Mouse (Mus musculus): Measurements from ENCODE around the gene Lce1k. TPM values are rescaled to one million over a fixed set of nuclear protein-coding genes. Genes with fewer than 3 reads are reported as not detected.
"Not testable (repeated sequence)": the region's sequence is repeated elsewhere in the genome, so short reads cannot be mapped to it uniquely, and the experiment has no call there.

The Lce1k gene
- total RNA-seq (2017) = not detected in 2 replicates

DNA sequence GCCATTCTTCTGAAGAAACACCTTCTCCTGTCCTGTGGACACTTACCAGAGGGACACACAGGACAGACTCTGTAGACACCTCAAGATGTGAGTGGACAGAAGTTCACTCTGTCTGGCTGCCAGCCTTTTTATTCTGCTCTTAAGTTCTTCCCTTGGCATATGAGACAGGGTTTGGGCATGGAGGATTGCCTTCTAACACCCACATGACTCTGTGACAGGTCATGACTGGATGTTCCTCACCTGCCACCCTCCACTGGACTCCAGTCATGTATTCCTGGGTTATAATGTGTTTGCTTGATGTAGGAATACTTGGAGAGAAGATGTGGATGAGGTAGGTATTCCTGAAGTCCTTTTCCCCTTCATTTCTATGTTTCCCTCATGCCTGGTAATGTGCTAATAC, at the start of gene Lce1k:
Gene Lce1k (minus strand): TSS at position 101 of the 400 bp plus-strand sequence.
- ATAC-seq (replicated peaks in 1 of 2; ENCODE audit: insufficient read depth in 1 of 2, low FRiP score in 2 of 2, low TSS enrichment in 1 of 2, low read depth in 1 of 2, poor library complexity in 2 of 2, severe bottlenecking in 2 of 2) = no peak

DNA sequence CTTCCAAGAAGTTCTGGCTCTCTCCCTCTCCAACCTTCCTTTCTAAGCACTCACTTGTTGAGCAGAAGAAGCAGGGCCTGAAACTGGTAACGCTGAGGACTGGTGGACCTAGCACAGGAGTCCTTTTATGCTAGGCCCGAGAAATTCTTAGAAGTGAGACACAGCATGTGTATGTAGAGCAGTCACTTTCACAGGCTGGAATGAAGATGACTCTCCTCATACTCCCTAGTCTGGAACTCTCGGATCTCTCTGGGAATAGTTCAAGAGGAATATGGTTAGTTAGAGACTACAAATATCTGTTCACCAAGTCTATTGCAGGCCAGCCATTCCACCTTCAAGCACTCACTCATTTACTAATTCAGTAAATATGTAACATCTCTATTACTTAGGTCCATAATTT, 43.5 kb upstream of the Lce1k start, which contains the start of gene Lce1l:
Gene Lce1l (minus strand): TSS at position 101 of the 400 bp plus-strand sequence.
- no peak for ATAC-seq (replicated peaks in 1 of 2; ENCODE audit: insufficient read depth in 1 of 2, low FRiP score in 2 of 2, low TSS enrichment in 1 of 2, low read depth in 1 of 2, poor library complexity in 2 of 2, severe bottlenecking in 2 of 2)

DNA sequence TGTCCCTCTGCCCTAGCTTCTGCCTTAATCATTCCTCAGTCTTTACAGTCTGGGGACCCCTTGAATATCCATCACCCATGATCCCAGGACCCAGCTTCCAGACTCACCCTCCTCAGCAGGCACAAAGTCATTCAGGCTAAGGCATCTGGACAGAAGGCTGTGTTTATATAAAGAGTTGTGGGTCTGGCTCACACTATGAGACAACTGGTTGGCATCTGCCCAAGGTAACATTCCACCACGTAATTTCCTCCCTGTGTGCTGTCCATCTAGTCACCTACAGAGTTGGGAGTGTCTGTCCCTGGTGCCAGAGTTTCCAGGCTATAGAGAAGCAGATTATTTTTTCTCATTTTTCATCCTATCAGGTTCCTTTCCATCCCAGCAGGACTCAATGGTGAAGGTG, 19.4 kb upstream of the Lce1k start, which contains the start of gene Kprp:
Gene Kprp (minus strand): TSS at position 140 of the 400 bp plus-strand sequence.
- ATAC-seq (replicated peaks in 1 of 2; ENCODE audit: insufficient read depth in 1 of 2, low FRiP score in 2 of 2, low TSS enrichment in 1 of 2, low read depth in 1 of 2, poor library complexity in 2 of 2, severe bottlenecking in 2 of 2) = no peak

DNA sequence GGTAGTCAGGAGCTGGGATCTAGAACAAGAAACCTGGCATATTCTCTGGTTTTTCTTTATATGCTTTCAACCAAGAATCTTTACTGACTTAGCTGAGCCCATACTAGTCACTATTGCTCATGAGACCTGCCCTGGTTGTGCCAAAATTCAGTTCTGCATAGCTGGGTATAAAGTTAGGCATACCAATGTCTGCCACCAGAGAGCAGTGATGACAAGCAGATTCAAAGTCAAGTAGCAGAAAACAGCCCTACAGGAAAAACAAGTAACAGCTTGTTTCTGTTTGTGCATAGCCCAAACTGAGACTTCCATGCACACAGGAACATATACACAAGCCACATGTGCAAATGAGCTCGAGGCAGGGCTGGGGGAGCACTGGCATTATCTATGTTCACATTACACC, 18.1 kb upstream of the Lce1k start:
- no peak for ATAC-seq (replicated peaks in 1 of 2; ENCODE audit: insufficient read depth in 1 of 2, low FRiP score in 2 of 2, low TSS enrichment in 1 of 2, low read depth in 1 of 2, poor library complexity in 2 of 2, severe bottlenecking in 2 of 2)

DNA sequence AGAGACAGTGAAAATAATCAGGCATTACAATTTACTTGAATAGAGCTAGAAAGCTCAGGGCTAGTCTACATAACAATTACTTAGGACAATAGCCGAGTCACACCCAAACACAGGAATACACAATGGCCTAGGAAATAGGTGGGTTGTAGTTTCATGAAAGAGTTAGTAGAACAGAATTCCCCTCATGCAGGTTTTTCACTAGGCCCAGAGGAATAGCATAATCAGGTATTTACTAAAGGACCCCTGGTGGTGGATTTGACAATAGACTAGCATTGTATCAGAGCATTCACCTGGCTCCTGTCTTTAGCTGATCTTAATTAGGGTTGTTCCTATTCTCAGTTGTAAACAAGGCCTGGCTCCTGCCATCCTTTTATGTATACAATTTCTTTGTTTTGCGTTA, 8.3 kb upstream of the Lce1k start:
- ATAC-seq (replicated peaks in 1 of 2; ENCODE audit: insufficient read depth in 1 of 2, low FRiP score in 2 of 2, low TSS enrichment in 1 of 2, low read depth in 1 of 2, poor library complexity in 2 of 2, severe bottlenecking in 2 of 2) = not testable (repeated sequence)

DNA sequence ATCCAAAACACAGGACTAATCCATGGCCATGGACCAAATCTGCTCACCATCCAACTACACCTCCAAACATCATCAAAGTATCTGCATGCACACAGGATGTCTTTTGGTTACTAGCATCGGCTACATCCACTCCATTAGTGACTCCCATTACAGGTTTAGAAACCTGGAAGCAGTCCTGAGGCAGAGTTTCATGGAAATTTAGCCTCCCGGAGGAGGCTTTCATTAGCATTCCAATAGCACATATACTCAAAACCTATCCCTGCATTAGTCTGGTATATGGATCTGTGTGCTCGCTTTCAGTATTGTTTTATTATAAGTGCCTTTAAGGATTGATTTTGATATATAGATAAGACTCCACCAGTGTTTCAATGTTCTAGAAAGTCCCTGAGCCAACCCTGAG, 7.9 kb upstream of the Lce1k start:
- ATAC-seq (replicated peaks in 1 of 2; ENCODE audit: insufficient read depth in 1 of 2, low FRiP score in 2 of 2, low TSS enrichment in 1 of 2, low read depth in 1 of 2, poor library complexity in 2 of 2, severe bottlenecking in 2 of 2) = no peak

DNA sequence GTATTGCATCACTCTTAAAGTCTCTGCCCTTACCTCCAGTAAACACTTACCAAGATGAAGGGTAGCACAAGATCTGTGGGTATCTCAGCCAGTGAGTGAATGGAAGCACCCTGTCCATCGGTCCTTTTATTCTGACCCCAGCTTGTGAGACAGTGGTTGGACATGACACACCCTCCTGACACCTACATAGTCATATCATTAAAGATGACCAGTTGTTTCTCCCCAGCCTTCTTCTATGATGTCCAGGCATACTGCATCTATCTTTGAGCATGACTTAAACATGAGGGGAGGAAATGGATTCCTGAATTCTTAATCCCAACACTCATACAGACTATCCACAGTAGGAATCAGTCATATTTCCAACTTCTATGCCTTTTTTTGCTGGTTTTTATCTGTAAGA, 17.3 kb downstream of the Lce1k start, which contains the start of gene Lce1j:
Gene Lce1j (minus strand): TSS at position 101 of the 400 bp plus-strand sequence.
- ATAC-seq (replicated peaks in 1 of 2; ENCODE audit: insufficient read depth in 1 of 2, low FRiP score in 2 of 2, low TSS enrichment in 1 of 2, low read depth in 1 of 2, poor library complexity in 2 of 2, severe bottlenecking in 2 of 2) = no peak

DNA sequence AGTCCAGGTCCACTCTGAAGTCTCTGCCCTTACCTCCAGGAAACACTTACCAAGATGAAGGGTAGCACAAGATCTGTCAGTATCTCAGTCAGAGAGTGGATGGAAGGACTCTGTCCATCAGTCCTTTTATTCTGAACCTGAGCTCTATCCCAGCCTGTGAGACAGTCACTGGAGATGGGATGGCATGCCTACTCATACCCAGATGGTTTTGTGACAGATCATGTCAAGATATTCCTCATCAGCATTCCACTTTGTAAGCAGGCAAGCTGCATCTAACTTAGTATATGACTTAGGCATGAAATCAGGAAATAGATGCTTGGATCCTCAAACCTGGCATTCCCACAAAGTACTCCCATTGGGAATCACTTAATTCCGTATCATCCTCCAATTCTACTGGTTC, 28.9 kb downstream of the Lce1k start, which contains the start of gene Lce1i:
Gene Lce1i (minus strand): TSS at position 101 of the 400 bp plus-strand sequence.
- no peak for ATAC-seq (replicated peaks in 1 of 2; ENCODE audit: insufficient read depth in 1 of 2, low FRiP score in 2 of 2, low TSS enrichment in 1 of 2, low read depth in 1 of 2, poor library complexity in 2 of 2, severe bottlenecking in 2 of 2)

DNA sequence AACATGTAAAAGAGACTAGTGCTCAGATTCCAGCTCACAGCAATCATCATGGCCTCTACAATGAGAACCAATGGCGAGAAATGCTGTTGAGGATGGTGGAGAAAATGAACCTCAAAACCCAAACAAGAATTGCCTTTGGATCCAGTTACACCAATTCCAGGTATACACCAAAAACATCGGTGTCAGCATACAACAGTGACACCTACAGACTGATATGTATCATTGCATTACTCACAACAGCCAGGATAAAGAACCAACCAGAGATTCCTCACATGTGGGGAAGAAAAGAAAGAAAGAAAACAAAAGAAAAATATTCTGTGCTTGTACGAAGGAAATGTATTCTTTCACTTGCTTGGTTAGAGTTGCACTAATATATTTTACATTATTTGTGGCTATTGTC, 36.1 kb downstream of the Lce1k start:
- no peak for ATAC-seq (replicated peaks in 1 of 2; ENCODE audit: insufficient read depth in 1 of 2, low FRiP score in 2 of 2, low TSS enrichment in 1 of 2, low read depth in 1 of 2, poor library complexity in 2 of 2, severe bottlenecking in 2 of 2)

DNA sequence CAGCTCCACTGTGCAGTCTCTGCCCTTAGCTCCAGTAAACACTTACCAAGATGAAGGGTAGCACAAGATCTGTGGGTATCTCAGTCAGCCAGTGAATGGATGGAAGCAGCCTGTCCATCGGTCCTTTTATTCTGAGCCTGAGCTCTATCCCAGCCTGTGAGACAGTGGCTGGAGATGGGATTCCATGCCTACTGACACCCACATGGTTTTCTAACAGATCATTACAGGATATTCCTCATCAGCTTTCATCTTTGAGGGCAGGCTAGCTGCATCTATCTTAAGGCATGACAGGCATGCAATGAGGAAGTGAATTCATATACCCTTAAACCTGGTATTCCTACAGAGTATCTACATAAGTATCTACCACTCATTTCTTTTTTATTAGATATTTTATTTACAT, 42.7 kb downstream of the Lce1k start, which contains the start of gene Lce1h:
Gene Lce1h (minus strand): TSS at position 101 of the 400 bp plus-strand sequence.
- ATAC-seq (replicated peaks in 1 of 2; ENCODE audit: insufficient read depth in 1 of 2, low FRiP score in 2 of 2, low TSS enrichment in 1 of 2, low read depth in 1 of 2, poor library complexity in 2 of 2, severe bottlenecking in 2 of 2) = no peak

Other genes starting within 250 kb of the Lce1k start
- gene Ivl, start 234.2 kb downstream of the Lce1k start, total RNA-seq (2017) = not detected in 2 replicates
- not detected in 2 replicates for gene Smcp, start 218.9 kb downstream of the Lce1k start, total RNA-seq (2017)
- gene 2210017I01Rik, start 200.4 kb downstream of the Lce1k start, total RNA-seq (2017) = not detected in 2 replicates
- gene Lce6a, start 186.2 kb downstream of the Lce1k start, total RNA-seq (2017) = not detected in 2 replicates
- not detected in 2 replicates for gene Lce1a1, start 159.6 kb downstream of the Lce1k start, total RNA-seq (2017)
- gene Lce1b, start 151.0 kb downstream of the Lce1k start, total RNA-seq (2017) = not detected in 2 replicates
- gene Lce1a2, start 137.6 kb downstream of the Lce1k start, total RNA-seq (2017) = not detected in 2 replicates
- gene Lce1c, start 128.6 kb downstream of the Lce1k start, total RNA-seq (2017) = not detected in 2 replicates
- not detected in 2 replicates for gene Lce1d, start 120.7 kb downstream of the Lce1k start, total RNA-seq (2017)
- not detected in 2 replicates for gene Lce1e, start 98.8 kb downstream of the Lce1k start, total RNA-seq (2017)
- gene Lce1f, start 87.5 kb downstream of the Lce1k start, total RNA-seq (2017) = not detected in 2 replicates
- gene Gm38119, start 68.8 kb downstream of the Lce1k start, total RNA-seq (2017) = not detected in 2 replicates
- not detected in 2 replicates for gene Lce1g, start 55.6 kb downstream of the Lce1k start, total RNA-seq (2017)
- not detected in 2 replicates for gene Lce1h, start 42.8 kb downstream of the Lce1k start, total RNA-seq (2017)
- gene Lce1i, start 29.0 kb downstream of the Lce1k start, total RNA-seq (2017) = not detected in 2 replicates
- gene Lce1j, start 17.4 kb downstream of the Lce1k start, total RNA-seq (2017) = not detected in 2 replicates
- gene Kprp, start 19.4 kb upstream of the Lce1k start, total RNA-seq (2017) = not detected in 2 replicates
- not detected in 2 replicates for gene Lce1l, start 43.4 kb upstream of the Lce1k start, total RNA-seq (2017)
- not detected in 2 replicates for gene 2310050C09Rik, start 62.3 kb upstream of the Lce1k start, total RNA-seq (2017)
- gene Lce3a, start 118.3 kb upstream of the Lce1k start, total RNA-seq (2017) = not detected in 2 replicates
- not detected in 2 replicates for gene Lce3b, start 125.1 kb upstream of the Lce1k start, total RNA-seq (2017)
- gene Lce3c, start 136.6 kb upstream of the Lce1k start, total RNA-seq (2017) = not detected in 2 replicates
- not detected in 2 replicates for gene Lce3d, start 149.5 kb upstream of the Lce1k start, total RNA-seq (2017)
- not detected in 2 replicates for gene Lce3e, start 159.2 kb upstream of the Lce1k start, total RNA-seq (2017)
- not detected in 2 replicates for gene Lce3f, start 184.3 kb upstream of the Lce1k start, total RNA-seq (2017)
- gene Crct1, start 207.8 kb upstream of the Lce1k start, total RNA-seq (2017) = not detected in 2 replicates
- not detected in 2 replicates for gene Lce1m, start 211.2 kb upstream of the Lce1k start, total RNA-seq (2017)